Mouse (Mus musculus): Measurements from ENCODE around the gene Klhdc3. TPM values are rescaled to one million over a fixed set of nuclear protein-coding genes. Genes with fewer than 3 reads are reported as not detected.

The Klhdc3 gene
- polyA plus RNA-seq, 1 experiment from 2014 or later, result 148 TPM

DNA sequence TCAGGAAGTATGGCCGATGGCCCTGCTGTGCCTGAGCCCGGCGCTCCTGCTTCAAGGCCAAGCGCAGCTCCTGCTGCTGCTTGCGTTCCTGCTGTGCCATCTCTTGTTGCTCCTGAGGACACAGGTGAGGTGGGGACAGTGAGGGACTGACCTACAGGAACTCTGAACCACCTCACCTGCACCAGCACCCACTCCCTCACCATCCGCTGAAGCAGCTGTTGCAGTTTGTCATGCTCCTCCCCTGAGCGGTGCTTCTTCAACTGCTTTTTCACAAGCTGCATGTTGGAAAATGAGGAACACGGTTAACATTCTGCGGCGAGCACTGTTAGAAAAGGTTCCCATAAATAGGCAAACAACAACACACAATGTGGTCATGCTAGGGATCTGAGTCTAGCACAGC, 10.8 kb downstream of the Klhdc3 start:
- H3K9me3 ChIP-seq, result peaks cover 5% of the 10 kb centered on the region; the same call in 1 of the 2 replicates
- WGBS, result 93% methylated on average over 10 of the region's 10 CpGs
- no peaks in the 10 kb centered on the region for H3K27me3 ChIP-seq (replicated peaks; ENCODE audit: low read depth, poor library complexity, severe bottlenecking)
- H3K36me3 ChIP-seq (replicated peaks), result peaks cover 79% of the 10 kb centered on the region
- no peak overlapping the region for H3K4me3 ChIP-seq
- peaks cover 19% of the 10 kb centered on the region for H3K4me1 ChIP-seq
- no peak overlapping the region for H3K27ac ChIP-seq (replicated peaks)
- DNase-seq (ENCODE audit: low spot score), result no peak

DNA sequence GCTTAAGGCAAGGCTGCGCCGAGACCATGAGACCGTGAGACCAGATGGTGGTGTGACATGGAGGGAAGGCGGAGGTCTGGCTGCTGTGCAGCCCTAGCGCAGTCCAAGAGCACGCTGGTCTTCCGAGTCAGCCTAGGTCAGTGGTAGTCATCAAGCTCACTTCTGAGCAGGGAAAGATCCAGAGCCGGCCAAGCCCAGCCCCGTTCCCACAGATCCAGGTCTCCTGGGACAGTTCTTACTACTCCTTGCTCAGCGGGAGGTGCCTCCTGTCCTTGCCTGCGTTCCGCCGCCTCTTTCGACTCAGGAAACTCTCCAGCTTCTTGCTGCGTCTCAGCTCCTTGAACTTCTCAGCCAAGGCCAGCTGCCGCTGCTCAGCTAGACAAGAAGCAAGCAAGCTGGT, 13.0 kb downstream of the Klhdc3 start:
- 93% methylated on average over 16 of the region's 16 CpGs for WGBS
- no peak for DNase-seq (ENCODE audit: low spot score)
- Histone ChIP-seq H3K36me3 (replicated peaks) (peaks cover 92% of the 10 kb centered on the region), H3K27me3 (replicated peaks; ENCODE audit: low read depth, poor library complexity, severe bottlenecking) (no peaks in the 10 kb centered on the region), H3K9me3 (peaks cover 5% of the 10 kb centered on the region; the same call in 1 of the 2 replicates), H3K4me3 (no peak overlapping the region), H3K4me1 (peaks cover 2% of the 10 kb centered on the region; the same call in 1 of the 2 replicates), H3K27ac (replicated peaks) (no peak overlapping the region)

DNA sequence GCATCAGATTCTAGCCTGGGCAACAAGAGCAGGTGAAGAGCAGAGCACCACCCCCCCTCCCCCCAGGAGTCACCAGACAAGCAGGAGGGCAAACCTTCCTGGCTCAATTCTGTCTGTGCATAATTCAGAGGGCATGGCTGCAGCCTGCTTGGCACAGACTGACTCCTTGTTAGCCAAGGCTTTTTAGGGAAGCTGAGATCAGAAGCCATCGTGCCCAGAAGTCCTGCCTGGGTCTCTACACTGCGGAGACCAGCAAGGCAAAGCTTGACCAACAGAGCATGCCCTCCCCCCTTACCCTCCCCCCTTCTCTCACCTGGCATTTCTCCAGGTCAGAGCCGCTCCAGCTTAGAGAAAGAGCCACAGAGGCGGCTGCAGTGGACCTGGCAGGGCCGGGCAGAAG, 18.0 kb downstream of the Klhdc3 start:
- Histone ChIP-seq H3K4me1 (no peaks in the 10 kb centered on the region), H3K9me3 (no peaks in the 10 kb centered on the region), H3K36me3 (replicated peaks) (peaks cover 98% of the 10 kb centered on the region), H3K27me3 (replicated peaks; ENCODE audit: low read depth, poor library complexity, severe bottlenecking) (no peaks in the 10 kb centered on the region), H3K27ac (replicated peaks) (no peak overlapping the region), H3K4me3 (no peak overlapping the region)
- WGBS, result 94% methylated on average over 5 of the region's 5 CpGs
- no peak for DNase-seq (ENCODE audit: low spot score)

DNA sequence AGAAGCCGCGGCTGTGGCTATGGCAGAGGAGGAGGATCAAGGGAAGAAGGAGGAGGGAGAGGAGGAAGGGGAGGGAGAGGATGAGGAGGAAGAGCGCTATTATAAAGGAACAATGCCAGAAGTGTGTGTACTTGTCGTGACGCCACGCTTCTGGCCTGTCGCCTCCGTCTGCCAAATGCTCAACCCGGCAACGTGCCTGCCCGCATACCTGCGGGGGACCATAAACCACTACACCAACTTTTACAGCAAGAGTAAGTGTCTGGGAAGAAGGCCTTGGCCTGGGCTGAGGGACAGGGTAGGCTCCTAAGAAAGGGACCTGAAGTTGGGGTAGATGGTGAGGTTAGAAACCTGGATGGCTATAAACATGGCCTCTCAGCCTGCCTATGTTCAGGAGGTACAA, 18.7 kb downstream of the Klhdc3 start:
- WGBS, result 93% methylated on average over 12 of the region's 12 CpGs
- no peaks in the 10 kb centered on the region for H3K27me3 ChIP-seq (replicated peaks; ENCODE audit: low read depth, poor library complexity, severe bottlenecking)
- H3K4me1 ChIP-seq, result no peaks in the 10 kb centered on the region
- H3K27ac ChIP-seq (replicated peaks), result no peak overlapping the region
- peaks cover 100% of the 10 kb centered on the region for H3K36me3 ChIP-seq (replicated peaks)
- H3K9me3 ChIP-seq, result no peaks in the 10 kb centered on the region
- no peak for DNase-seq (ENCODE audit: low spot score)
- H3K4me3 ChIP-seq, result no peak overlapping the region

DNA sequence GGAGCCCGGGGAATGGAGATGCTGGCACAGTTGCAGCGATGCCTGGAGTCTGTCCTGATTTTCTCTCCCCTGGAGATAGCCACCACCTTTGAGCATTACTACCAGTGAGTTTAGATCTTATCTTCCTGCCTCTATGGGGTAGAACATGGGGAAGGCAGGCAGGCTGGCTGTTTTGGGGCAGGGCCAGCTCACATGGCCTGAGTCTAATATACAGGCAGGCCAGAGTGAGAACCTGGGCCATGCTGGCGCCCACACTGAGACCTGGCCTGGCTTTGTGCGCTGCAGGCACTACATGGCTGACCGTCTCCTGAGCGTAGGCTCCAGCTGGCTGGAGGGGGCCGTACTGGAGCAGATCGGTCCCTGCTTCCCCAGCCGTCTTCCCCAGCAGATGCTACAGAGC, 19.4 kb downstream of the Klhdc3 start:
- Histone ChIP-seq H3K27ac (replicated peaks) (no peak overlapping the region), H3K36me3 (replicated peaks) (peaks cover 100% of the 10 kb centered on the region), H3K27me3 (replicated peaks; ENCODE audit: low read depth, poor library complexity, severe bottlenecking) (no peaks in the 10 kb centered on the region), H3K4me1 (no peaks in the 10 kb centered on the region), H3K9me3 (no peaks in the 10 kb centered on the region), H3K4me3 (no peak overlapping the region)
- WGBS, result 92% methylated on average over 9 of the region's 9 CpGs
- DNase-seq (ENCODE audit: low spot score), result no peak

DNA sequence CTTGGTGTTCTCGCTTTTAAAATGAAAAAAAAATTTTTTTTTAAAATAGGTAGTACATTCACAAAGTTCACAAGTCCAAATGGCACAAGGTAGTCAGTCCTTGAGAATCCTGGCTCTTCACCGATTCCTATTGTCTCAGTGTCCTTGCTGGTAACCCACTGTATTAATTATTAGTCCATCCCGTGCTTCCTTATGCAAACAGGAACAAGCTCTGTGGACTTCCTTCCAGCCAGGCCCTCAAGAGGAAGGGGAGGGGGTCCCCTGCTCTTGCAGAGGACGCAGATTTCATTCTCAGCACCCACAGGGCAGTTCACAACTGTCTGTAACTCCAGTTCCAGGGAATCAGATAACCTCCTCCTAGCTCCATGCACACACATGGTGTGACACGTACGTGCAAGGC, 24.7 kb downstream of the Klhdc3 start:
- H3K9me3 ChIP-seq, result 0 out of 2 replicates have a peak, but pooled peaks cover 3% of the 10 kb centered on the region
- H3K36me3 ChIP-seq (replicated peaks), result peaks cover 98% of the 10 kb centered on the region
- H3K4me1 ChIP-seq, result peaks cover 32% of the 10 kb centered on the region
- H3K27me3 ChIP-seq (replicated peaks; ENCODE audit: low read depth, poor library complexity, severe bottlenecking), result no peaks in the 10 kb centered on the region
- DNase-seq (ENCODE audit: low spot score), result no peak
- H3K4me3 ChIP-seq, result no peak overlapping the region
- 91% methylated on average over 6 of the region's 6 CpGs for WGBS
- H3K27ac ChIP-seq (replicated peaks), result no peak overlapping the region

DNA sequence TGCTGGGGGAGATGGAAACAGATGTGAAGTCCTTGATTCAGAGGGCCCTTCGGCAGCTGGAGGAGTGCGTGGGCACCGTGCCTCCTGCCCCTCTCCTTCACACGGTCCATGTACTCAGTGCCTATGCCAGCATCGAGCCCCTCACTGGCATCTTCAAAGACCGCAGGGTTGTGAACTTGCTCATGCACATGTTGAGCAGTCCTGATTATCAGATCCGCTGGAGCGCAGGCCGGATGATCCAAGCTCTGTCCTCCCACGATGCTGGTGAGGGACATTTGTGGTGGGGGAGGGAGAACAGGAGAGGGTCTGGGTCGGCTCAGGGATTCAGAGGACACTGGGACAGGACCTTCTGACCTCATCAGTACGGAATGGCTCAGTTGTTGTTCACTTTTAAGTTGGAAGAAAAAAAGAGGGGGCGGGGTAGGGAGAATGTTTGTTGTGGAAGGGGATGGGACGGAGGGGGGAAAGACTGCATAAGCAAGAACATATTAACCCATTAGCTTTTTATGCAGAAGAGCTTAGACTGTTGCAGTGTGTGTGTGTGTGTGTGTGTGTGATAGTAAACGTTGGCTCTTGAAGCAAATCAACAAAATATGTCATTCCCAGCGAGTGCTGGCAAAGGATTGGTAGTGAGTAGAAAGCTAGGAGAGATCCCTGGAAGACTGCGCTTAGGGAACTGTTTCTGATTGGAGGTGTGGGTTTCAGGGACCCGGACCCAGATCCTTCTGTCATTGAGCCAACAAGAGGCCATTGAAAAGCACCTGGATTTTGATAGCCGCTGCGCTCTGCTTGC, 28.8 kb downstream of the Klhdc3 start:
- Histone ChIP-seq H3K36me3 (replicated peaks) (peaks cover 81% of the 10 kb centered on the region), H3K27ac (replicated peaks) (peak overlapping the region; percentile 97), H3K27me3 (replicated peaks; ENCODE audit: low read depth, poor library complexity, severe bottlenecking) (no peaks in the 10 kb centered on the region), H3K9me3 (0 out of 2 replicates have a peak, but pooled peaks cover 3% of the 10 kb centered on the region), H3K4me1 (peaks cover 58% of the 10 kb centered on the region), H3K4me3 (peak overlapping the region; percentile 83)
- DNase-seq (ENCODE audit: low spot score), result no peak
- WGBS, result 77% methylated on average over 20 of the region's 20 CpGs

DNA sequence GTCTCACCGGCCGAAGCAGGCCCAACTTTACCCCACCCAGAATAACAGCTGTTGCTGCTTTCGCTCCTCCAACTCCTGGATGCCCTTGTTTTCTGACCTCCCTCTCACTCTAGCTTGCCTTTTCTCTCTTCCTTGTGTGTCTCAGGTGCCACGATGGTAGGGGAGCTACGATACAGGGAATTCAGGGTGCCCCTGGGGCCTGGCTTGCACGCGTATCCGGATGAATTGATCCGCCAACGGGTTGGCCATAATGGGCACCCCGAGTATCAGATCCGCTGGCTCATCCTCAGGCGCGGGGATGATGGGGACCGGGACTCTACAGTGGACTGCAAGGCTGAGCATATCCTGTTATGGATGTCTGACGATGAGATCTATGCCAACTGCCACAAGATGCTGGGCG, 29.4 kb downstream of the Klhdc3 start:
- peak overlapping the region; percentile 97 for H3K27ac ChIP-seq (replicated peaks)
- H3K36me3 ChIP-seq (replicated peaks), result peaks cover 75% of the 10 kb centered on the region
- peaks cover 64% of the 10 kb centered on the region for H3K4me1 ChIP-seq
- H3K4me3 ChIP-seq, result peak overlapping the region; percentile 83
- 78% methylated on average over 17 of the region's 17 CpGs for WGBS
- H3K9me3 ChIP-seq, result 0 out of 2 replicates have a peak, but pooled peaks cover 3% of the 10 kb centered on the region
- DNase-seq (ENCODE audit: low spot score), result no peak
- H3K27me3 ChIP-seq (replicated peaks; ENCODE audit: low read depth, poor library complexity, severe bottlenecking), result no peaks in the 10 kb centered on the region

DNA sequence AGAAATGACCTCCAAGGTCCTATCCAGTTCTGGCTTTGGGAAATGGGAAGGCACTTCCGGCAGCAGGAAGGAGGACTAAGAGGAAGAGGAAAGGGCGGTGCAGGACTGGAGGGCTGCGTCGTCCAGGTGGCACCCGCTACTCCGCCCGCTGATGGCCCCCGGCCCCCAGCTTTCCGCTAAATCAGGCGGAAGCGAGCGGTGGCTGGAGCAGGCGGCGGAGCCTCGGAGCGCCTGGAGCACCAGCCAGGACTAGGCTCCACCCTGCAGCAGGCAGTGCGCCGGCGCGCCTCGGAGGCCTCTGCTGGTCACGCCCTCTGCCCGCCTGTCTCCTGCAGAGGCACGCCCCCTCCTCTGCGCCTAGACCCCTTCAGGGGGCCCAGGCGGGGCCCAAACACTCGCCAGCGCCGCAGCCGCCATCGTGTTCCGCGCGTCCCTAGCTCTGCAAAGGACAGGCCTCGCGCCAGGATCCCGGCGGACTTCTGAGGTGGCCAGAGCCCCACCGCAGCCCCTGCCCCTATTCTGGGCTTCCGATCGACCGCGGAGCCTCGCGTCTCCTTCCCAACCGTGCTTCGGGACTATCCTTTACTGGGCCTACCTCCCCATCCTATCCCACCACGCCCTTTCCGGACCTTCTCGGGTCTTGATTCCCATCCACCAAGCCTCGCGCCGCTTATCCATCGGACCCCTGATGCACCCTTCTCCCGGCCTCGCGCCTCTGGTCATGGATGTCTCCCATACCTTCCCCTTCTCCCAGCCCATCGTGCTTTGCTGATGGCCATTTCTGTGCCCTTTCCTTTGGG, 30.3 kb downstream of the Klhdc3 start, which contains the start of gene Cul7:
Gene Cul7 (plus strand): TSS at position 106 of the 800 bp plus-strand sequence.
- peak; percentile 97 for DNase-seq (ENCODE audit: low spot score)
- peaks cover 66% of the 10 kb centered on the region for H3K36me3 ChIP-seq (replicated peaks)
- peaks cover 62% of the 10 kb centered on the region for H3K4me1 ChIP-seq
- WGBS, result under 1% methylated on average over 58 of the region's 58 CpGs
- peak within 1 kb of the TSS; percentile 97 for H3K27ac ChIP-seq (replicated peaks)
- no peaks in the 10 kb centered on the region for H3K27me3 ChIP-seq (replicated peaks; ENCODE audit: low read depth, poor library complexity, severe bottlenecking)
- peak within 1 kb of the TSS; percentile 83 for H3K4me3 ChIP-seq
- 0 out of 2 replicates have a peak, but pooled peaks cover 3% of the 10 kb centered on the region for H3K9me3 ChIP-seq

DNA sequence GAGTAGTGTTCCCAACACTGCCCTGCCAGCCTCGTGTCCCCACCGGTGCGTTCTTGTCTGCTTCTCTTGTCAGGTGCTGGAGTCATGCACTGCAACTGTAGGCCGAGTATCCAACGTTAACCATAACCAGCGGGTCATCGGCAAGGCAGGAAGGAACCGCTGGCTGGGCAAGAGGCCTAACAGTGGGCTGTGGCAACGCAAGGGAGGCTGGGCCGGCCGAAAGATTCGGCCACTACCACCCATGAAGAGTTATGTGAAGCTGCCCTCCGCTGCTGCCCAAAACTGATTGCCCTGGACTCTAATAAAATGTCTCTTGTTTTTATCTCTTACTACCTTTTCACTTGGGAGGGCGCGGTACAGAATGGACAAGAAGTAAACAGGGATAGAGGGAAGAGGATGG, 30.9 kb downstream of the Klhdc3 start:
- no peak for DNase-seq (ENCODE audit: low spot score)
- H3K4me3 ChIP-seq, result peak overlapping the region; percentile 83
- H3K9me3 ChIP-seq, result 0 out of 2 replicates have a peak, but pooled peaks cover 2% of the 10 kb centered on the region
- WGBS, result 35% methylated on average over 15 of the region's 15 CpGs
- peaks cover 60% of the 10 kb centered on the region for H3K36me3 ChIP-seq (replicated peaks)
- H3K27me3 ChIP-seq (replicated peaks; ENCODE audit: low read depth, poor library complexity, severe bottlenecking), result no peaks in the 10 kb centered on the region
- peak overlapping the region; percentile 97 for H3K27ac ChIP-seq (replicated peaks)
- peaks cover 67% of the 10 kb centered on the region for H3K4me1 ChIP-seq

DNA sequence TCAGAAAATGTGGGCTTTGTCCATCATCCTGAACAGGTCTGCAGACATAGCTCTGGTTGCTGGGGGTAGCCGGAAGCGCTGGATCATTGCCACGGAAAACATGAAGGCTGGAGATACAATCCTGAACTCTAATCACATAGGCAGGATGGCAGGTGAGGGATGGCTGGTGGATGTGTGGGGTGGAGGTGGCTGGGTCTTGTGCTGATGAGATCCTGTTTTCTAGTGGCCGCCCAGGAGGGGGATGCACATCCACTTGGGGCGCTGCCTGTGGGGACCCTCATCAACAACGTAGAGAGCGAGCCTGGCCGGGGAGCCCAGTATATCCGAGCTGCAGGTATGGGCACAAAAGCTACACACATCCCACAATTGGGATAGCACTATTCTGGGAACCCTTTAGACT, 32.3 kb downstream of the Klhdc3 start:
- WGBS, result 94% methylated on average over 9 of the region's 9 CpGs
- DNase-seq (ENCODE audit: low spot score), result no peak
- no peak overlapping the region for H3K27ac ChIP-seq (replicated peaks)
- no peak overlapping the region for H3K4me3 ChIP-seq
- no peaks in the 10 kb centered on the region for H3K27me3 ChIP-seq (replicated peaks; ENCODE audit: low read depth, poor library complexity, severe bottlenecking)
- peaks cover 72% of the 10 kb centered on the region for H3K4me1 ChIP-seq
- no peaks in the 10 kb centered on the region for H3K9me3 ChIP-seq
- peaks cover 50% of the 10 kb centered on the region for H3K36me3 ChIP-seq (replicated peaks)

DNA sequence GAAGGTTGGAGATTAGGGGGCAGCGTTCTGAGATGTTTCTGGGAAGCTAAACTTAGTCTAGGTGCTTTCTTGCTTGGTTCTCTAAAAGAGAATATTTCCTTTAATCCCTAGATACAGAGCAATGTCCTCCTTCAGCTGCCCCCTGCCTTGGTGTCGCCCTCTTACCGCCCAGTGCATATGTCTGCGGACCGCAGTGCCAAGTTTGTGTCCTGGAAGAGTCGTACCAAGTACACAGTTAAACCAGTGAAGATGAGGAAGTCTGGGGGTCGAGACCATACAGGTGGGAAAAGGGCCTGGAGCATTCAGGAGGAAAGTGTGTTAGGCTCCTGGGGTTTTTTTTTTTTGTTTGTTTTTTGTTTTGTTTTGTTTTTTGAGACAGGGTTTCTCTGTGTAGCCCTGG, 33.4 kb downstream of the Klhdc3 start:
- Histone ChIP-seq H3K4me3 (peak overlapping the region; percentile 78), H3K36me3 (replicated peaks) (peaks cover 39% of the 10 kb centered on the region), H3K9me3 (no peaks in the 10 kb centered on the region), H3K27me3 (replicated peaks; ENCODE audit: low read depth, poor library complexity, severe bottlenecking) (no peaks in the 10 kb centered on the region), H3K27ac (replicated peaks) (no peak overlapping the region), H3K4me1 (peaks cover 60% of the 10 kb centered on the region)
- DNase-seq (ENCODE audit: low spot score), result no peak
- 93% methylated on average over 7 of the region's 7 CpGs for WGBS

Data from embryonic facial prominence, embryonic 10.5 days (tissue).